Mouse (Mus musculus) lung, adult 2 months (tissue): ENCODE results near the gene Fam160a2.

ENCODE experiments used
- CTCF ChIP-seq: fragments of 200-500 bp; IDR thresholded peaks from 2 replicates; pipeline ENCODE4 v1.5.1; 2011; ENCODE audit warnings: mild to moderate bottlenecking, low read length, control low read depth; ENCODE audit not compliant: insufficient read depth
- POLR2A ChIP-seq: fragments of 200-500 bp; IDR thresholded peaks from 2 replicates; pipeline ENCODE4 v1.6.1; 2011; ENCODE audit warnings: low read depth, mild to moderate bottlenecking, control low read depth, low read length, borderline replicate concordance; ENCODE audit errors: extremely low read depth

- no peak for TF ChIP-seq POLR2A
- TF ChIP-seq CTCF, result no peak
These were observed 3.7 kb downstream of the Fam160a2 start for GRCm38 (mm10) chr7:105396126-105396525.
